Mouse (Mus musculus) ES-E14 (cell line): ENCODE measurements around the gene Rita1.

Experiments
- CHD2 ChIP-seq: IDR thresholded peaks from 2 replicates; pipeline ENCODE4 v1.6.1; 2014; ENCODE audit warnings: mild to moderate bottlenecking, low read depth, low read length, inconsistent platforms
- ZC3H11A ChIP-seq: IDR thresholded peaks from 2 replicates; pipeline ENCODE4 v1.6.1; 2012; ENCODE audit warnings: low read depth, mild to moderate bottlenecking, inconsistent platforms, low read length, borderline replicate concordance

DNA sequence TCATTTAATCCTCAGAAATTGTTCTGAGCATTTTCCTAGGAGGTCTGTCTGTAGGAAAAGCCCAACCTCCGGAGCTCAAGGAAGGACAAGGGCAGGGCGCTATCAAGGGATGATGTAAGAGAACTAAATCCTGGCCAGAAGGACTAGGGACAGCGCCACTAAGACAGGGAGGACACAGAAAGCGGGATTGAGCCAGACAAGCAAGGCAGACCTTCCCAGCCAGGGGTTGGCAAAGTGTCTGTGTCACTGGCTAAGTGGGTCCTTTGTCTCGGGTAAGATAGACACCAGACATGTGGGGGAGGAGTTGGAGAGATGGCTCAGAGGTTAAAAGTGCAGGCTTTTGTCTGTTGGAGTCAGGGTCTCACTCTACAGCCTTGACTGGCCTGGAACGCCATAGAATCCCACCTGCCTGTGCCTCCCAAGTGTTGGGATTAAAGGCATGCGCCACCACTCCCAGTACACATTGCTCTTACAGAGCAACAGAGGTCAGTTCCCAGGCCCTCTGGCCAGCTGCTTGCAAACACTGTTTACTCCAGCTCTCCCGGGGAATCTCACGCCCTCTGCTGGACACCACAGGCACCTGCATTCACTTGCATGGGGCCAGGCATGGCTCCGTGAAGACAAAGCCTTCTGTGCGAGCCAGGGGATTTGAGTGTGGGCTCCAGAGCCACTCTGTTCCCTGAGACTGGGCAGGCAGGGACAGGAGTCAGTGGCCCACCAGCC, 11.3 kb downstream of the Rita1 start:
- TF ChIP-seq ZC3H11A, result no peak
- no peak for TF ChIP-seq CHD2
